Mouse (Mus musculus): Measurements from ENCODE around the gene Asap2.

Gene Asap2

GRCm38 (mm10) chr12:21133031-21133430 is 142.8 kb downstream of the Asap2 start:
- no peak for DNase-seq (ENCODE audit: low read depth)

- DNase-seq (ENCODE audit: low read depth), result peak; percentile 24
Observed at GRCm38 (mm10) chr12:21133972-21134859, 144.0 kb downstream of the Asap2 start.

- peak; percentile 52 for DNase-seq (ENCODE audit: low read depth)
Observed at GRCm38 (mm10) chr12:21135651-21136461, 145.6 kb downstream of the Asap2 start.

GRCm38 (mm10) chr12:21136462-21136751 is 146.1 kb downstream of the Asap2 start:
- peak; percentile 62 for DNase-seq (ENCODE audit: low read depth)

GRCm38 (mm10) chr12:21139560-21139959 is 149.3 kb downstream of the Asap2 start:
- DNase-seq (ENCODE audit: low read depth), result no peak

GRCm38 (mm10) chr12:21140153-21140552 is 149.9 kb downstream of the Asap2 start:
- DNase-seq (ENCODE audit: low read depth), result no peak

- DNase-seq (ENCODE audit: low read depth), result no peak
Observed at GRCm38 (mm10) chr12:21140741-21141308, 150.6 kb downstream of the Asap2 start.

GRCm38 (mm10) chr12:21141691-21142300 is 151.5 kb downstream of the Asap2 start:
- no peak for DNase-seq (ENCODE audit: low read depth)

- no peak for DNase-seq (ENCODE audit: low read depth)
Observed at GRCm38 (mm10) chr12:21142489-21143254, 152.4 kb downstream of the Asap2 start.

- DNase-seq (ENCODE audit: low read depth), result peak; percentile 32
Observed at GRCm38 (mm10) chr12:21144602-21145001, 154.3 kb downstream of the Asap2 start.

- peak; percentile 9 for DNase-seq (ENCODE audit: low read depth)
Observed at GRCm38 (mm10) chr12:21145050-21145449, 154.8 kb downstream of the Asap2 start.

GRCm38 (mm10) chr12:21146826-21147225 is 156.6 kb downstream of the Asap2 start:
- DNase-seq (ENCODE audit: low read depth), result no peak

GRCm38 (mm10) chr12:21153279-21153707 is 163.0 kb downstream of the Asap2 start:
- no peak for DNase-seq (ENCODE audit: low read depth)

GRCm38 (mm10) chr12:21155062-21155461 is 164.8 kb downstream of the Asap2 start:
- DNase-seq (ENCODE audit: low read depth), result no peak

GRCm38 (mm10) chr12:21159304-21159703 is 169.0 kb downstream of the Asap2 start:
- DNase-seq (ENCODE audit: low read depth), result no peak

GRCm38 (mm10) chr12:21160327-21160828 is 170.1 kb downstream of the Asap2 start:
- DNase-seq (ENCODE audit: low read depth), result peak; percentile 33

GRCm38 (mm10) chr12:21161841-21162240 is 171.6 kb downstream of the Asap2 start:
- no peak for DNase-seq (ENCODE audit: low read depth)

GRCm38 (mm10) chr12:21163706-21164105 is 173.4 kb downstream of the Asap2 start:
- no peak for DNase-seq (ENCODE audit: low read depth)

- DNase-seq (ENCODE audit: low read depth), result no peak
Observed at GRCm38 (mm10) chr12:21164251-21164650, 174.0 kb downstream of the Asap2 start.

GRCm38 (mm10) chr12:21165157-21165556 is 174.9 kb downstream of the Asap2 start:
- no peak for DNase-seq (ENCODE audit: low read depth)

- peak; percentile 17 for DNase-seq (ENCODE audit: low read depth)
Observed at GRCm38 (mm10) chr12:21165891-21166342, 175.7 kb downstream of the Asap2 start.

Data from NIH3T3 (cell line).